Mouse (Mus musculus) CD4-positive, CD25-positive, alpha-beta regulatory T cell, adult 9 weeks (primary cell): ENCODE measurements around the gene Ifitm10. TPM values are rescaled to one million over a fixed set of nuclear protein-coding genes. Genes with fewer than 3 reads are reported as not detected.

ENCODE experiments used
- polyA plus RNA-seq: library from polyadenylated mRNA; unstranded; fragments of 100-300 nt; shearing (Covaris generic); gene quantifications from one replicate; pipeline ENCODE4 v1.2.1, GENCODE M21; 2017

The Ifitm10 gene
- polyA plus RNA-seq = 4.2 TPM

GRCm38 (mm10) chr7:142373641-142374412, at the start of gene Ifitm10:
Gene Ifitm10, minus strand, starts transcription at chr7:142373753.

GRCm38 (mm10) chr7:142387419-142388148, 14.0 kb upstream of the Ifitm10 start, which contains the start of gene Ctsd:
Gene Ctsd, minus strand, starts transcription at chr7:142388038.

GRCm38 (mm10) chr7:142382567-142382966, 9.0 kb upstream of the Ifitm10 start, which contains the start of gene Gm49369:
Gene Gm49369, minus strand, starts transcription at chr7:142382667.

GRCm38 (mm10) chr7:142303249-142303648, 70.3 kb downstream of the Ifitm10 start, which contains the start of gene Krtap5-4:
Gene Krtap5-4, plus strand, starts transcription at chr7:142303549.

GRCm38 (mm10) chr7:142297018-142297417, 76.5 kb downstream of the Ifitm10 start, which contains the start of gene Krtap5-1:
Gene Krtap5-1, minus strand, starts transcription at chr7:142297118.

Other genes with a start within 250 kb of the Ifitm10 start
- not detected for gene Gm39115, start 237.7 kb downstream of the Ifitm10 start, polyA plus RNA-seq
- not detected for gene Gm45337, start 229.1 kb downstream of the Ifitm10 start, polyA plus RNA-seq
- not detected for gene Gm29735, start 216.6 kb downstream of the Ifitm10 start, polyA plus RNA-seq
- not detected for gene Gm4553, start 208.0 kb downstream of the Ifitm10 start, polyA plus RNA-seq
- not detected for gene Krtap5-2, start 197.7 kb downstream of the Ifitm10 start, polyA plus RNA-seq
- gene Gm10153, start 183.4 kb downstream of the Ifitm10 start, polyA plus RNA-seq = not detected
- gene Krtap5-3, start 172.4 kb downstream of the Ifitm10 start, polyA plus RNA-seq = not detected
- not detected for gene Gm7579, start 161.9 kb downstream of the Ifitm10 start, polyA plus RNA-seq
- not detected for gene Krtap5-5, start 143.8 kb downstream of the Ifitm10 start, polyA plus RNA-seq
- gene Gm40460, start 132.7 kb downstream of the Ifitm10 start, polyA plus RNA-seq = not detected
- gene Gm2431, start 115.4 kb downstream of the Ifitm10 start, polyA plus RNA-seq = not detected
- gene Gm4559, start 99.4 kb downstream of the Ifitm10 start, polyA plus RNA-seq = not detected
- not detected for gene Krtap5-1, start 76.6 kb downstream of the Ifitm10 start, polyA plus RNA-seq
- not detected for gene Krtap5-4, start 70.2 kb downstream of the Ifitm10 start, polyA plus RNA-seq
- gene Gm49369, start 8.9 kb upstream of the Ifitm10 start, polyA plus RNA-seq = 2.0 TPM
- gene Ctsd, start 14.3 kb upstream of the Ifitm10 start, polyA plus RNA-seq = 438 TPM
- not detected for gene Syt8, start 61.1 kb upstream of the Ifitm10 start, polyA plus RNA-seq
- gene Tnni2, start 68.1 kb upstream of the Ifitm10 start, polyA plus RNA-seq = not detected
- 1,165 TPM for gene Lsp1, start 87.1 kb upstream of the Ifitm10 start, polyA plus RNA-seq
- gene Tnnt3, start 125.1 kb upstream of the Ifitm10 start, polyA plus RNA-seq = 5.5 TPM
- 4.7 TPM for gene Mrpl23, start 158.9 kb upstream of the Ifitm10 start, polyA plus RNA-seq